Mouse (Mus musculus) liver, adult 2 months (tissue): Measurements from ENCODE around the gene Gm49384.

ENCODE experiments used
- CTCF ChIP-seq: fragments of 200-500 bp; IDR thresholded peaks from 2 replicates; pipeline ENCODE4 v1.5.1; 2011; ENCODE audit warnings: low read depth, low read length, control low read depth
- POLR2A ChIP-seq: fragments of 200-500 bp; IDR thresholded peaks from 2 replicates; pipeline ENCODE4 v1.6.1; 2011; ENCODE audit warnings: low read length, control low read depth; ENCODE audit not compliant: insufficient read depth; ENCODE audit errors: extremely low read depth

- no peak for TF ChIP-seq CTCF
- TF ChIP-seq POLR2A = no peak
Measured at GRCm38 (mm10) chr12:69211057-69211456, 7.0 kb upstream of the Gm49384 start.
